Mouse (Mus musculus): ENCODE measurements around the gene Wee2. TPM values are rescaled to one million over a fixed set of nuclear protein-coding genes. Genes with fewer than 3 reads are reported as not detected.

The Wee2 gene
- total RNA-seq (2015) (not detected in 2 replicates), total RNA-seq (2017) (not detected in 2 replicates)

DNA sequence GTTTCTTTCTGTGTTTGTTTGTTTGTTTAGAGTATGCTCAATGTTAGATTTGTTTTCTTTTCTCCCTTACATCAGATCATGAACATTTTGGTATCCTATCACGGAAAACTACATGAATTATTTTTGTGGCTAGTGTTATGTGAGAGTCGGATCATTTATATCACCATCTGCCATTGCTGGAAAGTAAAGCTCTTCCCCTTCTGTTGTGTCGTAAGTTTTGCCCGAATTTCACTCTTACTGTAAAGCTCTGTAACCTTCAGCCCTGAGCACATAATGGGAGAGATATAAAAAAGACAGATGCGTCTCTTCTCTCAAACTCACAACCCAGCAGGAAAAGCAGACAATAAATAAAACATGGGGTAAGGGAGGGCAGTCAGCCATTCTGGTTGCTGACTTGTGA is at the start of gene Wee2:
Wee2 (plus strand) TSS at position 153 of the 400 bp plus-strand sequence.
- ATAC-seq (ENCODE audit: poor library complexity, severe bottlenecking), result no peak

DNA sequence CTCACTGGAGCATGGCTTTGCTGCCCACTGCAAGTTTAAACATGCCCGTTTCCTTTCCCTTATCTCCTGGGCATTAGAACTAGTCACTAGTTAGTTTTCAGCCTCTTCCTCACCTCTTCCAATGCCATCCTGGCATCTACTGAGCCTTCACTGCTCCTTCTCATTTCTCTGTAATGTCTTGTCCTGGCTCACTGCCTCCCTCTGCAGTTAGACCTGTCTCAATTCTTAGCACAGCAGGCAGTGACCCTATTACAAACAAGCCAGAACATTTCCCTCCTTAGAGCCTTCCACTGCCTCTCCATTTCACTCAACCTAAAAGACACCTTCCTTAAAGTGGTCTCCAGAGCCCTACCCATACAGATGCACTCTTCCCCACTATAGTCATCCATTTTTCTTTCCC is 47.9 kb upstream of the Wee2 start:
- ATAC-seq (ENCODE audit: poor library complexity, severe bottlenecking), result no peak

DNA sequence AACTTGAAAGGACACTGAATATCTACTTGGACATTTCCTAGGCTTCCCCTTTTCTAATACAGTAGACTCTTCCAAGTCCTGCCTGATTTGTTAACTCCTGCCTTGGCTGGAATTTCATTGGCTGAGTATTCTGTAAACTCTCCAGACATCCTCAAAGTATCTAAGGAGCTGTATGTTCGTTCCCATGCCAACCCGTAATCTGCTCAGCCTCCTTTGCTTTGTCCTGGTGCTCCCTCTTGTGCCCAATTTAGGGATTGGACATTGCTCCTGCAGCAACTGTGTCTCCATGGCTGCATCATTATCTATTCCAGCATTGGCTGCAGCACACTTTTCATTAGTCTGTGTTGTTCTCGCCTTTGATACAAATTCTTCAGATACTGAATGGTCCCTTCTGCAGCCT is 45.7 kb upstream of the Wee2 start:
- ATAC-seq (ENCODE audit: poor library complexity, severe bottlenecking), result peak; percentile 63

DNA sequence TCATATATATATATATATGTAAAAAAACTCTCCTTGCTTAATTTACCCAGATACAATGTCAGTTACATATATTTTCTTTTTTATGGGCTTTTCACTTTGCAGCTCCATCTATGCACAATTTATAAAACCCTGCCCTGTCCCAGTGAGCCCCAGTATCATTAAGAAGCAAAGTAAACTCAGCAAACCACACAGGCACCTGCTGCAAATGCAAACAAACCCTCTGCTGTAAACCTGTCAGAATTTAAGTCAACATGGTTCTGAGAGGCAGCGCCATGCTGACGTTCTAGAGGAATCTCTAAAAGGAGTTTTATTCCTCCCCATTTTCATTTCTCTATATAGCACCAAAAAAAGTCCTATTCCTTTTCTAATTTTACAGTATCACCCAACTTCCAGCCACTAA is 36.9 kb upstream of the Wee2 start:
- no peak for ATAC-seq (ENCODE audit: poor library complexity, severe bottlenecking)

DNA sequence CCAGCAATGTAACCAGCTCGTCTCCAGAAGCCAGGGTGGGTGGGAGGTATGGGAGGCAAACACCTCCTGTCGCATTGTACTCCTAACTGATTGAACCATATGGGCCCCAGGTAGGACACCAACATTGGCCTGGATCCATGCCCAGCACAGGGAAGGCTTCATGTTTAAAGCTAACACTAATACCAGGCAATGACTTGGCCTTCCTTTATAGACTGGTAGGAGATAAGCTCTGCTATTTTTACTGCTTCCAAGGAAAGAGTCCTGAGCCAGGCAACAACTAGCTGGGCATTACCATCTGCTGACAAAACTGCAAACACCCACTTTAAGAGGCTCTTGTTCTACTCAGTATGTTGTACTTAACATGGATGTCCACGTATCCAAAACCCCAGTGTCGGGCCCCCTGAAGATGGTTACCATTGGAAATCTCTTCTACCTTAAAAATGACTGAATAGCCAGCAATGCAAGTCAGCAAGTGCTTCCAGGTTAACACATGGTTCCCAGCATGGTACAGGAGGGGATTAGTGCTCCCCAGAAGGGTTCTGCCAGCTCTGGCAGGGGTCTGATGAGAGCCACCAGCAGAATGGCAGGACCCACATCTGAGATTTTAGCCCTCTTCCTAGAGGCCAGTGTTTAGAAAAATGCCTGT is 35.1 kb upstream of the Wee2 start:
- ATAC-seq (ENCODE audit: poor library complexity, severe bottlenecking), result no peak

DNA sequence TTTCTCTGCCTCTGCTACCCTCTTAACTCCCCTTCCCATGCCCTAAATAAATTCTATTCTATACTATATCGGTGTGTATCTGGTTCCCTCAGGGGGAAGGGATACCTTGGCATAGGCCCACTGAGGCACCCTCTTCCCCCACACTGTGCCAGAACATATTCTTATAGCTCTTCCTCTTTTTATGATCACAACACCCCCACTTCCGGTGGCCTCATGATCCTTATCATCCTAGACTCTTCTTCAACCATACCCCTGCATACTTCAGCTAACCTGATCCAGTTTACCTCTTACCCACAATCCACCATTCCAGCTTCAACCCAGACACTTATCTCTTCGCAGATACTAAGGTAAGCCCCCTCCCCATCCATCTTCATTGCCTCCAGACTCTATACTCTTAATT is 27.8 kb upstream of the Wee2 start:
- no peak for ATAC-seq (ENCODE audit: poor library complexity, severe bottlenecking)

DNA sequence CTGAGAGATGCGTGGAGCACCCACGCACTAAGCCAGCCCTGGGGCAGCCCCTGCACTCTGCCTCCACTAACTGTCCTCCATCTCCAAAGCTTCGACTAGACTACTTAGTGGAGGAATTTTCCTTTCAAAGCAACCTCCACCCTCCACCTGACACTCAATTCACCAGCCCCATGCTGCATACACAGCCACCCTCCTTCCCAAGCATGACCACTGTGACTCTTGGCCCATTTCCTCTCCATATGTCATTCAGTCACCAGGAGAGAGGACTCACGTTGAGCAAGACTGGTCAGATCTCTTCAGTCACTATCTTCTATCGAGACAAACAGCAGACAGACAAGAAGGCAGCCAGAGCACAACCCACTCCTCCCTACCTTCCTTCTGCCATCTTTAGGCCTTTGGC is 25.8 kb upstream of the Wee2 start:
- no peak for ATAC-seq (ENCODE audit: poor library complexity, severe bottlenecking)

DNA sequence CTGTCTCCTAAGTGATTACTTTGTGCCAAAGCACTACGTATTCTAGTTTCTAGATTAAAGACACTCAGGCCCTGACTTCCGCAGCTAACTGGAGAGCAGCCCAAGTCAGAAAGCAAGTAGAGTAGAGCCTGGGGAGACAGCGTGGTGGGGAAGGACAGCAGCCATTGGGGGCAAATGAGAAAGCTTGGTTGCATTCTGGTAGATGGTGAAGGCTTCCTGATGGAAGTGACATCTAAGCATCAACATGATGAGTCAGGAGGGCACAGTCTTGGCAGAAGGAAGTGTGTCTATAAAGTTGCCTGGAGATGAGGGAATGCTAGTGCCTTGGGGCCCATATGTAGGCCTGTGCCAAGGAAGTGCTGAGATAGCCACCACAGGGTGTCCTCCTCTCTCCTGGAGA is 25.3 kb upstream of the Wee2 start:
- ATAC-seq (ENCODE audit: poor library complexity, severe bottlenecking), result no peak

DNA sequence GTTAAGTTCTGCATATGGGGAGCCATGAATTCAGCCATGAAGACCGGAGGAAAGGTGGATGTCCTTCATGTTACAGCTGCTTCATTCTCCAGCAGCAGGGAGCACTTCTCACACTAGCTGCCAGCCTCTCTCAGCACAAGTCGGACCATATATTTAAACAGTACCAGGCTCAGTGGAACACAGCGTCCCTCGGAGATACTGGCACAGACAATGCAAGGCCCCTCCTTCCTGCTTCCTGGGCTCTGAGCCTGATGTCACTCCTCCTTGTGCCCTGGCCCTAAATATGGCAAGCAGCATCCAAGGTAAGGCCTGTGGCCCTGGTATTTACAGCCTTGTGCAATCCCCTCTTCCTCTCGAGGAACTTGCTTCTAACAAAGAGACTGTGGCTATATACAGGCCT is 23.1 kb upstream of the Wee2 start:
- ATAC-seq (ENCODE audit: poor library complexity, severe bottlenecking), result no peak

DNA sequence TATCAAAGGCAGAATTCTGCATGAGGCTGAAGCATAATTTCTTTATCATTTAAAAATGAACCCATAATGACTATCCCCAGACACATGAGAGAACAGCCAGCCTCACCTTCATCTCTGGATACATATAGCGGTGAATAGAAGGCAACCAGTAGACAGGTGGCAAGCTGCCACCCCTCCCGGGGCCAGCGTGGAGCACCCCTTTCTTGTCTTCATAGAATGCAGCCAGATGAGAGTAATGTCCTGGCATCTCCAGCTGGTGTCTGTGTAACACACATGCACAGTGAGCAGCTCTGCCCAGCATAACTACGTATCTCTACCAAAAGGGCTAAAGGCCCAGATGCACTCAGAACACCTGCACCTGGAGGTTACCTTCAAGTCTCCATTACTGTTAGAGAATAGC is 20.5 kb upstream of the Wee2 start:
- ATAC-seq (ENCODE audit: poor library complexity, severe bottlenecking), result no peak

DNA sequence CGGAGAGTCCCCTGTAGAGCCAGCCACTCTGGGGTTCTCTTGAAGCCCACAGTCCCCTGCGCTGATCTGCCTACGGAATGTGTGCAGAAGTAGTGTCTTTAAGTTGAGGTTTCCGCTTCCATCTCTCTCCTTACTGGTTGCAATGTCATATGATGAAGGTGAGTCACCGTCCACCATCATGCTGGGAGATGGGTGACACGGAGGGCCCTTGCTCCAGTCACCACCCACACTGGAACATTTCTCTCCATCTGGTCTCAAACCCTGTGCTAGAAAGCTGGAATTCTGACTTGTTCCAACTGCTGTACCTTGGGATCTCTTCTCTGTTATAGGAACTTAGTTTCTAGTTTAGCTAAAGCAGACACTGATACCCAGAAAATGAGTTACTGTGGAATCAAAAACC is 17.8 kb upstream of the Wee2 start:
- ATAC-seq (ENCODE audit: poor library complexity, severe bottlenecking), result no peak

DNA sequence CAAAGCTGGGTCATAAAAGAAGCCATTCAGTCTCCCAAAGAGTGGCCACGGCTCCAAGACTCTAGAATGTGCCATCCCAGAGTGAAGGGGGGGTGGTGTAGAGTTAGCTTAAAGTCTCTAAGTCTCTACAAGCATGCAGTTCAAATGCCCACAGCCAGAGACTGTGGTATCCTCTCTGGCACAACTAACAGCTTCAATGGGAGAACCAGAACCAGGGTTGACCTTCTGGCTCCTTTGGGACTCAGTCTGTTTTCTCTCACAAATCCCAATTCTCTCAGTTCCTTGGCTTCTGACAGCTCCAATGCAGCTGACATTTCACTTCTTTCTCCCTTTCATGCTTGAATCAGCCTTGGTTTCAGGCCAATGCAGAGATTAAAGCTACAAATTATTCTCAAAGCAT is 15.9 kb upstream of the Wee2 start:
- no peak for ATAC-seq (ENCODE audit: poor library complexity, severe bottlenecking)

DNA sequence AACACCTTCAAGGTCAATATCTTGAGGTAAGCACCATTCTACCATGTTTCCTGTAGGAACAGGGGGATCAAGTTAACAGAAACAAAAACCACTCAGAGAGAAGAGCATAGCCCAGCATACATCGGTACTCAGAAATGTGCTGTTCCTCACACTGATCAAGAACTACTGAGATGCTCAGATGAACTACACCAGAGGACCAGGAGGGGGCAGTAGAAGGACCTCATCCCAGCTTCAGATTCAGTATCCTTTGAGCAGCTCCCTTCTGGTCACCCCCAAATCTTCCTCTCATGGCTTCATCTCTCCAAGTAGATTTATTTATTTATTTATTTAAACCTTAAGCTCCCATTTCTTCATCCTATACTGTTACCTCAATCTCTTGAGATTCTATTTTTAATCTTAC is 15.1 kb upstream of the Wee2 start:
- peak; percentile 94 for ATAC-seq (ENCODE audit: poor library complexity, severe bottlenecking)

DNA sequence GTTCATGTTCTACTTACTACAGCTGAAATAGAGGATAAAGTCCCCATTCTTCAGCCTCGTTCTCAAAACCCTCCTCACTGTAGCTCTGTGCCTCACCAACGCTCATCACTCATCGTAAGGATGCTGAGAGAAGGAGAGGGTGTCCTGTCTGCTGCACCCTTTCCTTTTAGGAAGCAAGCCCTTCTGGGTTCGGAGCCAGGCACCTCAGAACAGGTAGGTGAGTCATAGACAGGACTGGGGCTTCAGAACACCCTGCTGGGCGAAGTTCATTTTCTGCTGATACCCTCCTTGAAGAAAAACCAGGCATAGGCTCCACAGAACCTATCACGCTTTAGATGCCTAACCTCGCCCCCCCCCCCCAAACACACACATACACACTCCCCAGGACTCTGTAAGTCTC is 11.4 kb upstream of the Wee2 start:
- ATAC-seq (ENCODE audit: poor library complexity, severe bottlenecking), result no peak

DNA sequence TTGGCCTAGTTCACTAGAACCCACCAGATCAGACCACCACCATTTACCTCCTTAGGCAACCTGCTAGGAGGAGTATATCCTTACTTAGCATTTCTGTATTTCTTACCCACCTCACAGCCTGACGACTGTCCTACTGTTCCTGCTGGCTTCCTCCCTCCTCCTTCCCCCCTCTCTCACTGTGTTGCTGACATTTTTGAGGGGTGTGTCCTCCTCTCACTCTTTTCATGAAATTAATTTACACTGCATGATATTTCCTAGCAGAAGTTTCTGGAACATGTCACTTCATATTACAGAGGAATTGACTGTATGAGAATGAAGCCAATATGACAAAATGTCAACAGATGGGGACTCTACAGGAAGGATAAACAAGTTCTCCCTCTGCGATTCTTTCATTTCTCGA is 10.2 kb upstream of the Wee2 start:
- no peak for ATAC-seq (ENCODE audit: poor library complexity, severe bottlenecking)

DNA sequence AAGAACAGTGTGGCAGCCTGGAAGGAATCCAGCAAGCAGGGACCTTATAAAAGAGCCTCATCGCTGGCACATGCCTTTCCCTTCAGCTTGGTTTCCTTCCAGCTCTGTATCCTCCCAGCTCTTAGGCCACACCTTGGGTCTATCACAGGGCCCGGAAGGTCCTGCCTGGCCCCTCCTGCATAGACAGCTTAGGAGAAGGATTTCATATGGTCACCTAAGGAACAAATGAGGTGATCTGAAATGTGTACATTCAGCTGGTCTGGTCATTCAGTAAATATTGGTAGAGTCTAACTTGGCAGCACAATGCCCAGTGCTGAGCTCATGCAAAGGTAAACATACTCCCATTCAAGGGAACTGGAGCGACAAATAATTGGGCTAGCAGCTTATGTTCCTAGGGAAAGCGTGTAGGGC is 9.4 kb upstream of the Wee2 start:
- ATAC-seq (ENCODE audit: poor library complexity, severe bottlenecking), result no peak

DNA sequence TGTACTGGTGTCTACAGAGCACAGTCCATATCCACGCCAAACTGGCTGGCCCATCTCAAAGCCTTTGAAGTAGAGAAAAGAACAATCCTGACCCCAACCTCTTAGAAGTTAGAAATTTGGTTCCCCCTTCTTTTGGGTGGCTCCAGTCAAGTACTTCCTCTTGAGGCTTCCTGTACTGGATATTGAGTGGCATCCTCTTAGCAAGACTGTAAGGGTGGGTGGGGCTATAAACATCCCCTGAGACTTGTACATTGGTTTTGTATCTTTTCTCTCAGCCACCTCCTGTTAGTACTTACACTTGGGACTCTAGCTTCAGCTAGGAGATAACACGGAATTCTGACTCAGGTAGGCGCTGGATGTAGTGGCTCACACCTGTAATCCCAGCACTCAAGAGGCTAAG is 8.6 kb upstream of the Wee2 start:
- peak; percentile 85 for ATAC-seq (ENCODE audit: poor library complexity, severe bottlenecking)

DNA sequence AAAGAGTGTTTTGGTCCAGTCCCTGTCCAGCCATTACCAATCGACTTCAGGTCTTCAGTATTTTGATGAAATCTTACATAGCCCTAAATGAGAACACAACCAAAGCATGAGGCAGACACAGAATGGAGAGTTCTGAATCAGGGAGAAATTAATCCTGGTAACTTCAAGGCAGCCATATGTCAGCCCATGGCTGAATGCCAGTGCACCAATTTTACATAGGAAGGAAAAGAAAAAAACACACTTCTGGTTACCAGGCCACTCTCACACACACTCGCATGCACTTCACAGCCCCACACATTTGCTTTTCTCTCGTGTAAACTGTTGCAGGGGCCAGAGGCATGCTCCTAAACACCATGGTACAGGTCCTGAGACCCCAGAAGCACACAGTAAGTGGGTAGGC is 8.0 kb upstream of the Wee2 start:
- no peak for ATAC-seq (ENCODE audit: poor library complexity, severe bottlenecking)

DNA sequence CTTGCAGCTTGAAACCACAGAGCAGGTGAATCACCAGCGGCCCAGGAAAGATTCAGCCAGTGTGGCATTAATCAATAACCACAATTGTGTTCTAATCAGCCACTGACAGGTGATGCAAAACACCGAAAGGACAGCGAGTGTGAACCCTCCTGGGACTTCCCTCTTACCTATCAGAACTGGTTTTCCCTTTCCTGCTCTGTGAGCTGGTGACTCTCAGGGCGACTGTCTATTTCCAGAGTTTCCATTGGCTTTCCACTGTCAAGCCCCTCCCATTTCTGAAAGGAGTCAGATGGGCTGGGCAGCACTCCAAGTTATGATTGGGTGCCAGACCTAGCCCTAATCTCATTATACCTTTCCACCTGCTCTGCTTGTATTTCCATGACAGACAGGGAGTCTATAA is 7.5 kb upstream of the Wee2 start:
- no peak for ATAC-seq (ENCODE audit: poor library complexity, severe bottlenecking)

DNA sequence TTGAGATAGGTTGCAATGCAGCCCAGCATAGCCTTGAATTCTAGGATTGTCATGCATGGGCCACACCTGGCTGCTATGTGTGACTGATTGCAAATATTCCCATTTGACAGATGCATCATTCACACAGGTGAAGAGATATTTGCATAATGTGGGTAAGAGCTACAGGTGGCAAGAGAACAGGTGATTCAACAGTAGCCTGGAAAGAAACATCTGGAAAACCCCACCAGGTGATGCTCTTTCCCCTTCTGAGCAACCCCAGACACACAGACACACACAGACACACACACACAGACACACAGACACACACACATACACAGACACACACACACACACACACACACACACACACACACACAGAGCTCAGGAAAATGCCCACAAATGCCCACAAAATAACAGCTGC is 7.1 kb upstream of the Wee2 start:
- no peak for ATAC-seq (ENCODE audit: poor library complexity, severe bottlenecking)

DNA sequence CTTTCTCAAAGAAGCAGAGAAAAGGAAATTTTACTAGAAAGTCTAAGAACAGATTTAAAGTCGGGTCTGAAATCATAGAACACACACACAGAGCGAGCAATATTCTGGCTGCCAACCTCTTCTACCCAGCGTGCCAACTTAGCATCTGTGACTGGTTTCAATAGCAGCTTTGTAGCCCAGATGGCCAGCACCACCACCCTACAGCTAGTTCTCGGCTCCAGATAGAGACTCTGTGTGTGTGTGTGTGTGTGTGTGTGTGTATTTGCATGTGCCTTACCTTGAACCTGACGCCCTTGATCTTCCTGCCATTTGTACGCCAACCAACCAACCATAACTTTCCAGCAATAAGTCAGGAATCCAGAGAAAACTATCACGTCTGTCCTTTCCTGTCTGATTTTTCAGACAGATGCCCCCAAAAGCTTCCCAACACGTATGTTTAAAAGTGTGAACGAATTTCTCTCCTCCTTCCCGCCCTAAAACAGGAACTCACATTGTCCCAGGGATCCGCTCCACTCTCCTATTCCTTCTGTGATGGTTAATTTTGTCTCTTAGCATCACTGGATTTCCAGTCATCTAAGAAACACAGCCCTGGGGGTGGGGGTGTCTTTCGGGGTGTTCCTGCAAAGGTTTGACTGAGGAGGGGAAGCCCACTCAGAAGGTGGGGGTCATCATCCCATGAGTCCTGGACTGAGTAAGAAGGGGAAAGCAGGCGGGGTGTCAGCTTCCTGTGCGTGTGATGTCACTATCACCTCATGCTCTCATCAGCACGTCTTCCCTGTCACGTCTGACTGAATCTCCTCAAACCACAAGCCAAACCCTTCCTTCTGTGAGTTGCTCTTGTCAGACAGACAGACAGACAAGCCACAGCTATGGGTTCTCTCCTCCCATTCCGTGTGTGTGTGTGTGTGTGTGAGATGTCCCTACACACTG is 6.3 kb upstream of the Wee2 start:
- no peak for ATAC-seq (ENCODE audit: poor library complexity, severe bottlenecking)

DNA sequence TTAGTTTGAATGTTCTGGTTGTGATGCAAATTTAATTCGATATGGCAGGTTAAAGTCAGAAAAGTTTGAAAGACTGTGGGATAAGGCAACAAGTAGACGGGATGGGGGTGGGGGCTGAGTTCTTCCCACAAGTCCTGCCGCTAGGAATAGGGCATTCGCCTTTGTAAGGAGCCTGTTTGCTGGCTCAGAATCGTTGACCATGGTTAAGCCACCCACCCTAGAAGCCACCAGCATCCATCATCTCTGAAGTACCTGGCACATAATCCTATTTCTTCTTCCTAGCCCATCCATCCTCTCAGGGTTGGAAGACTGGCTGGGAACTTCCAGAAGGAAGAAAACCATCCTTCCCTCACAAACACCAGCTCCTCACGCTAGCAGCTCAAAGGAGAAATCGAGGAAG is 4.2 kb upstream of the Wee2 start:
- no peak for ATAC-seq (ENCODE audit: poor library complexity, severe bottlenecking)

All from megakaryocyte, adult 5-6 weeks (primary cell).